Mouse (Mus musculus): ENCODE data around the gene Sec62.

DNA sequence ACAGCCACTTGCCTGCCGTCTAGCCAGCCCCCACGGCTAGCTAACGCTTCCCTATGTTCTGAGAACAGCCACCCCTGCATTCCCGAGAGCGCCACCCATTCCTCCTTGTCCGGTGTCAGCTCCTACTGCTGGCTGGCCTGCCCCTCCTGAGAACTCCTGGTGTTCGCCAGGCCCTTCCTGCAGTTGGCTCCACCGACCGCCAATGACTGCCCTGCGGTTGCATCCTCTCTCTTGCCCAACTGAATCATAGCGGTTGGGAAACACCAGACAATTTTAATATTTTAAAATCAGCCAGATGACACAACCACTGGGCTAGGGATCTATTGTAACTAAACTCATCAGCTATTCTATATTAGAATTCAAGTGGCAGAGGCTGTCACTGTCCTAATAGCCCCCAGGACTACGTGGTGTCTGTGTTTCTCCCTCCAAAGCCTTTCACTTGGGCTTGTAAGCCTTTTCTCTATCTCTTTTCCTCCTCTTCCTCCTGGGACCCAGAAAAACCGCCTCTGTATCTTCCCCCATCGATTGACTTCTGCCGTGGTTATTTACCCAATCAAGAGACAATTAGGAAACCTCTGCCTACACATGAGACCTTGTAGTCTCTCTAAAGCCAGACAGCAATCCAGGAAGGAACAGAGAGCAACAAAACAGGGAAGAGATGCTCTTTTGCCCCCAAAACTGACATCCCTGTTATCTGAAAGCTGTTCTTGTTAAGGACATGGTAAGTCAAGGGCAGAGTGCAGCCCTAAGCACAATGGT is 39.4 kb downstream of the Sec62 start:
- TF ChIP-seq GABPA (IDR thresholded peaks at IDR 0.05; ENCODE audit: low read depth, low read length) (no peak), POLR2A (IDR thresholded peaks at IDR 0.05; ENCODE audit: control insufficient read depth in 1 of 2, insufficient read depth in 1 of 2, low read depth in 1 of 2, low read length in 2 of 2, poor library complexity in 1 of 2) (no peak)

All from MEL (cell line).